Mouse (Mus musculus): ENCODE data around the gene Plcb3. TPM values are rescaled to one million over a fixed set of nuclear protein-coding genes. Genes with fewer than 3 reads are reported as not detected.

Plcb3 gene
- polyA plus RNA-seq, 1 experiment from 2014 or later: 15.2 TPM

DNA sequence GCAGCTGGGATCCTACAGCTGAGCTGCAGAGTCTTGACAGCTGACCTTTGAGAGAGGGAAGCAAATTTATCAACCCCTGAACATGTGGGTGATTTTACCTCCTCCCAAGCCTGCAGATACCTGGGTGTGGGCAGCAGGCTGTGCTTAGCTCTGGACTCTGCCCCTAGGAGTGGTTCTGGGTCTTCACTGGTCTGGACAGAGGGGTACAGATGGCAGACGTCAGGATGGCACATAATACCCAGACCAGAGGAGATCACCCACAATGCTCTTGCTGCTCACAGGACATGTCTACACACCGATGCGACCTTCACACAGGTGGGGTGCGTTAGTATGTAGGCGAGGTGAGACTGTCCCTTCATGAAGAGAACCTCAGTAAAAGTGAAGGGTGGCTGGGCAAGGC is 26.7 kb downstream of the Plcb3 start:
- no peak overlapping the region for H3K4me3 ChIP-seq (ENCODE audit: control insufficient read depth in 1 of 2, insufficient read depth in 1 of 2, low read depth in 1 of 2, low read length in 2 of 2)
- no peak overlapping the region for H3K4me2 ChIP-seq (ENCODE audit: low read length)
- no peak overlapping the region for H3K27ac ChIP-seq (replicated peaks in 1 of 2; ENCODE audit: control insufficient read depth in 1 of 2, insufficient read depth in 1 of 2, low read depth in 2 of 2, low read length in 2 of 2)
- WGBS: 88% methylated on average over 5 of the region's 5 CpGs
- H3K27me3 ChIP-seq (ENCODE audit: control insufficient read depth, insufficient read depth, low read length): no peaks in the 10 kb centered on the region
- H3K9ac ChIP-seq (ENCODE audit: low read length): no peak overlapping the region
- H3K9me3 ChIP-seq (ENCODE audit: control insufficient read depth, low read length): no peaks in the 10 kb centered on the region
- peaks cover 13% of the 10 kb centered on the region for H3K36me3 ChIP-seq (ENCODE audit: control insufficient read depth, insufficient read depth, low read length)
- H3K4me1 ChIP-seq (ENCODE audit: control insufficient read depth in 2 of 2, insufficient read depth in 2 of 2, low read length in 2 of 2): peaks cover 15 to 34% of the 10 kb centered on the region in 2 experiments
- no peak for ATAC-seq (ENCODE audit: insufficient number of reproducible peaks, insufficient read depth, low FRiP score, low read depth)

DNA sequence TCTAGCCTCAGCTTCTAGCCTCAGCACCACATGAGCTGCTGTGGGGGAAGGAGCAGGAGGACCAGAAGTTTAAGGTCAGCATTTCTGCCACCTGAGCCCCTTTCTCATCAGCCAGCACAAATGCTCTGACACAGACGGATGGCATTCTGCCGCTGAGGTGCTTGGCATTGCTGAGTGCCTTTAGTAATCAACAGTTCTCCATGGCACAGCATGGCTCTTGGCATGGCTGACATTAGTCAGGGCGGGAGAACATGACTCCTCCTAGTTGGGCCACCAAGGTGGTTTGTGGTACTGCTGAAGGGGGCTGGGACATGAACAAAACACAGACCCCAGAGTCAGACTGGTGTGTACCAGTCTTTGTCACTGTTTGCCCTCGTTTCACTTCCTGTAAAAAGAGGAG is 28.1 kb downstream of the Plcb3 start:
- WGBS: 86% methylated on average over 4 of the region's 4 CpGs
- no peak for ATAC-seq (ENCODE audit: insufficient number of reproducible peaks, insufficient read depth, low FRiP score, low read depth)
- no peaks in the 10 kb centered on the region for H3K9me3 ChIP-seq (ENCODE audit: control insufficient read depth, low read length)
- no peak overlapping the region for H3K4me3 ChIP-seq (ENCODE audit: control insufficient read depth in 1 of 2, insufficient read depth in 1 of 2, low read depth in 1 of 2, low read length in 2 of 2)
- H3K27ac ChIP-seq (replicated peaks in 1 of 2; ENCODE audit: control insufficient read depth in 1 of 2, insufficient read depth in 1 of 2, low read depth in 2 of 2, low read length in 2 of 2): no peak overlapping the region
- H3K4me1 ChIP-seq (ENCODE audit: control insufficient read depth in 2 of 2, insufficient read depth in 2 of 2, low read length in 2 of 2): peaks cover 14 to 25% of the 10 kb centered on the region in 2 experiments
- peaks cover 14% of the 10 kb centered on the region; the same call in 1 of the 2 replicates for H3K36me3 ChIP-seq (ENCODE audit: control insufficient read depth, insufficient read depth, low read length)
- H3K9ac ChIP-seq (ENCODE audit: low read length): no peak overlapping the region
- no peak overlapping the region for H3K4me2 ChIP-seq (ENCODE audit: low read length)
- no peaks in the 10 kb centered on the region for H3K27me3 ChIP-seq (ENCODE audit: control insufficient read depth, insufficient read depth, low read length)

DNA sequence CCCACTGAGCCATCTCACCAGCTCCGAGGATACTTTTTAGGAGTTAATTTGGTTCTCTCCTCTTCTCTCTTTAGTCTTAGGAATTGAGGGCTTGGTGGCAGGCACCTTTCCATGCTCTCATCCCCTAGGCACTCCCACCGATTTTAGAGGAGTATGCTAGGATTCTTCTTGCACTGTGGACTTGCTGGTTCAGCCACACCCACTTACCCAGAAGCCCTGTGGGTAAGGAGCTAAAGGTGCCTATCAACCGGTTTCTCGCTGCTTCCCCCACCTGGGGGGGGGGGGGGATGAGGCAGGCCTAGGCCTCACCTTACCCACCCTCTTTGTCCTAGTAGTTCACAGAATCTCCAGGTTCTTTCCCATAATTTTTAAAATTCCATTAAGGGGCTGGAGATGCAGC is 28.5 kb downstream of the Plcb3 start:
- Histone ChIP-seq H3K4me2 (ENCODE audit: low read length) (no peak overlapping the region), H3K9me3 (ENCODE audit: control insufficient read depth, low read length) (no peaks in the 10 kb centered on the region), H3K4me3 (ENCODE audit: control insufficient read depth in 1 of 2, insufficient read depth in 1 of 2, low read depth in 1 of 2, low read length in 2 of 2) (no peak overlapping the region), H3K27me3 (ENCODE audit: control insufficient read depth, insufficient read depth, low read length) (no peaks in the 10 kb centered on the region), H3K27ac (replicated peaks in 1 of 2; ENCODE audit: control insufficient read depth in 1 of 2, insufficient read depth in 1 of 2, low read depth in 2 of 2, low read length in 2 of 2) (no peak overlapping the region), H3K36me3 (ENCODE audit: control insufficient read depth, insufficient read depth, low read length) (peaks cover 14% of the 10 kb centered on the region; the same call in 1 of the 2 replicates), H3K4me1 (ENCODE audit: control insufficient read depth in 2 of 2, insufficient read depth in 2 of 2, low read length in 2 of 2) (peaks cover 11 to 25% of the 10 kb centered on the region in 2 experiments), H3K9ac (ENCODE audit: low read length) (no peak overlapping the region)
- 56% methylated on average over 4 of the region's 4 CpGs for WGBS
- no peak for ATAC-seq (ENCODE audit: insufficient number of reproducible peaks, insufficient read depth, low FRiP score, low read depth)

DNA sequence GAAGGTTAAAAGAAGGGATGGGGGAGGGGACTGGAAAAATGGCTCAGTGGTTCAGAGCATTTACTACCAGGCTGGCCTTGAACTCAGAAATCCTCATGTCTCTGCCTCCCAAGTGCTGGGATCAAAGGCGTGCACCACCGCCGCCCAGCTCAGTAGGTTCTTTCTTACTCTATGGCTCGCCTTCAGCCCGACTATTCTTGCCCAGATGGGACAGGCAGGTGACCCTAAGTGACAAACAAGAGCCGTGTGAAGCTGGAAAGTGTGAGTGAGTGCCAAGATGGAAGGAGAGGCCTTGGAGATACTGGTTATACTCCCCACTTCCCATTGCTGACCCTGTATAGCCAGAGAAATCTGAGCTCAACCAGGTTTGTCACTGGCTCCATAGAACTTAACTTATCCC is 32.6 kb downstream of the Plcb3 start:
- Histone ChIP-seq H3K9me3 (ENCODE audit: control insufficient read depth, low read length) (no peaks in the 10 kb centered on the region), H3K27ac (replicated peaks in 1 of 2; ENCODE audit: control insufficient read depth in 1 of 2, insufficient read depth in 1 of 2, low read depth in 2 of 2, low read length in 2 of 2) (no peak overlapping the region), H3K4me1 (ENCODE audit: control insufficient read depth in 2 of 2, insufficient read depth in 2 of 2, low read length in 2 of 2) (peaks cover 10 to 18% of the 10 kb centered on the region in 2 experiments), H3K27me3 (ENCODE audit: control insufficient read depth, insufficient read depth, low read length) (no peaks in the 10 kb centered on the region), H3K36me3 (ENCODE audit: control insufficient read depth, insufficient read depth, low read length) (peaks cover 14% of the 10 kb centered on the region; the same call in 1 of the 2 replicates), H3K4me2 (ENCODE audit: low read length) (no peak overlapping the region), H3K9ac (ENCODE audit: low read length) (no peak overlapping the region), H3K4me3 (ENCODE audit: control insufficient read depth in 1 of 2, insufficient read depth in 1 of 2, low read depth in 1 of 2, low read length in 2 of 2) (no peak overlapping the region)
- 93% methylated on average over 6 of the region's 6 CpGs for WGBS
- ATAC-seq (ENCODE audit: insufficient number of reproducible peaks, insufficient read depth, low FRiP score, low read depth): no peak

DNA sequence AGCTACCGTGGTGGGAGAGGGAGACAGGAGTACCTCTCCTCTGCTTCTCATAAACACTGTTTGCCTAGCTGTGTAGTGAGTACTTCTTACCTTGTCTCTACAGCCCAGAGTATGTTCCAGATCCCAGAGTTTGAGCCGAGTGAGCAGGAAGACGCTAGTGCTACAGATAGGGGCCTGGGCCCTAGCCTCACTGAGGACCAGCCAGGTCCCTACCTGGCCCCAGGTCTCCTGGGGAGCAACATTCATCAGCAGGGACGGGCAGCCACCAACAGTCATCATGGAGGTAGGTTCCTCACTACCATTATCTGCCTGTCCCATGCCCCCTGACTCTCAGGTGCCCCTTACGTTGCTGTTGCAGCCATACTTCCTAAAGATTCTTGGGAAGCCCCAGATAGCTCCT is 33.5 kb downstream of the Plcb3 start:
- Histone ChIP-seq H3K27ac (replicated peaks in 1 of 2; ENCODE audit: control insufficient read depth in 1 of 2, insufficient read depth in 1 of 2, low read depth in 2 of 2, low read length in 2 of 2) (peak overlapping the region; percentile 80 to 91), H3K4me1 (ENCODE audit: control insufficient read depth in 2 of 2, insufficient read depth in 2 of 2, low read length in 2 of 2) (peaks cover 10 to 18% of the 10 kb centered on the region in 2 experiments), H3K9me3 (ENCODE audit: control insufficient read depth, low read length) (no peaks in the 10 kb centered on the region), H3K4me2 (ENCODE audit: low read length) (peak overlapping the region; percentile 98), H3K4me3 (ENCODE audit: control insufficient read depth in 1 of 2, insufficient read depth in 1 of 2, low read depth in 1 of 2, low read length in 2 of 2) (peak overlapping the region; percentile 69 to 82), H3K27me3 (ENCODE audit: control insufficient read depth, insufficient read depth, low read length) (no peaks in the 10 kb centered on the region), H3K9ac (ENCODE audit: low read length) (peak overlapping the region; percentile 89), H3K36me3 (ENCODE audit: control insufficient read depth, insufficient read depth, low read length) (peaks cover 19% of the 10 kb centered on the region; the same call in 1 of the 2 replicates)
- WGBS: 26% methylated on average over 5 of the region's 5 CpGs
- no peak for ATAC-seq (ENCODE audit: insufficient number of reproducible peaks, insufficient read depth, low FRiP score, low read depth)

DNA sequence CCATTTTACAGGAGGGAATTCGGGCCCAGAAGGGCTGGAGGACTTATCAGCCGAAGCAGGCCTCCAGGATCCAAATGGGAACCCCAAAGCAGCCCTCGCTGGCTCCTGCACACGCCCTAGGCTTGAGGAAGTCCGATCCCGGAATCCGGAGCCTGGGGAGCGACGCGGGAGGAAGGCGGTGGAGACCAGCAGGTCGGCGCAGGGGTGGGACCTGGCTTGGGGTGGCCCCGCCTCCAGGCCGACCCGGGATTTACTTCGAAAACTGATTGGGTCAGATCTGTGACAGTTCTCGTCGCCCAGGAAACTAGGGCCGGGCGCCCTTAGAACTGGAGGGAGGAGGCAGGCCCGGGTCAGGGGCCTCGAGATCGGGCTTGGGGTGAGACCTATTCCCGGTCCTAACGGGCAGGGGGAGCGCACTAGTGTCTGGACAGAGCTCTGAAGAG is 34.0 kb downstream of the Plcb3 start, which contains the start of gene Gpr137:
TSS of gene Gpr137 (minus strand) at position 232 of the 443 bp plus-strand sequence.
- peak within 1 kb of the TSS; percentile 89 for H3K9ac ChIP-seq (ENCODE audit: low read length)
- H3K9me3 ChIP-seq (ENCODE audit: control insufficient read depth, low read length): no peaks in the 10 kb centered on the region
- H3K4me2 ChIP-seq (ENCODE audit: low read length): peak within 1 kb of the TSS; percentile 98
- peaks cover 10 to 18% of the 10 kb centered on the region in 2 experiments for H3K4me1 ChIP-seq (ENCODE audit: control insufficient read depth in 2 of 2, insufficient read depth in 2 of 2, low read length in 2 of 2)
- H3K27ac ChIP-seq (replicated peaks in 1 of 2; ENCODE audit: control insufficient read depth in 1 of 2, insufficient read depth in 1 of 2, low read depth in 2 of 2, low read length in 2 of 2): peak within 1 kb of the TSS; percentile 91 to 92
- peaks cover 20% of the 10 kb centered on the region; the same call in 1 of the 2 replicates for H3K36me3 ChIP-seq (ENCODE audit: control insufficient read depth, insufficient read depth, low read length)
- ATAC-seq (ENCODE audit: insufficient number of reproducible peaks, insufficient read depth, low FRiP score, low read depth): peak; percentile 86
- WGBS: under 1% methylated on average over 27 of the region's 27 CpGs
- H3K27me3 ChIP-seq (ENCODE audit: control insufficient read depth, insufficient read depth, low read length): no peaks in the 10 kb centered on the region
- H3K4me3 ChIP-seq (ENCODE audit: control insufficient read depth in 1 of 2, insufficient read depth in 1 of 2, low read depth in 1 of 2, low read length in 2 of 2): peak within 1 kb of the TSS; percentile 69 to 82

DNA sequence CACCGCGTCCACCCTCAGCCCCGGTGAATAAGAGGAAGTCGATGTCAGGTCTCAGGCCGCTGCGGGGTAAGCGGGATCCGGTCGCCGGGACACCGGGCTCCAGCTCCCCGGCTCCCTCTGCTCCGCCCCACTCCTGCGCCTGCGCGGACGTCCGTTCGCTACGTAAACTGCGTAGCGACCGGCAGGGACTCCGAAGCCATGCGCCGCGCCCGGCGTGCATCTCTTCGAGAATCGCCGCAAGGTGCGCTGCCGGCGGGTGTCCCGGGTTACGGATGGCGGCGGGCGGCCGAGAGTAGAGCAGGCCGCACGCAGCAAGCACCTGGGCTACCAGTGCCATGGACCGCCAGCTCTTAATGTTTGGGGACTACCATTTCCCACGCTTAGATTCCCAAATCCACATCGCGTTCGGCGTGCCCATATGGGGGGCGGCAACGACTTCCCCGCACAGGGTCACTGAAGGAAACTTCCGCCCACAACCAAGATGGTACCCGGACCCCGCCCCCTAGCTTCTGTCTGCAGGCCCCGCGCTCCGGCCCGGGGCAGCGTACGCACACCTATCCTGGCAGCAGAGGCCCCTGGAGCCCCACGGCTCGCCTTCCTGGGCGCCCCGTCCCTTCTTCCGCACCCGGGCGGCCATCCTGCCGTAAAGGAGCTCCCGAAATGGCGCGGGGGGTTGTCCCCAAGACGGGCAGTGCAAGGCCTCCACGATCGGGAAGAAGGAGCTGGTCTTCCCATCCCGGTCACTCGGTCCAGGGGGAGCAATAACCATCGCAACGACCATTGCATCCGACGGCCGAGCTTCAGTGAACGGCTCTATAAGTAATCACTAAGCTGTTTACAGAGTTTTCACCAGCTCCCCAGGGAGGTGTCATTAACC is 34.7 kb downstream of the Plcb3 start, which contains the start of gene Bad:
TSS of gene Bad (plus strand) at position 490 of the 877 bp plus-strand sequence.
- H3K27me3 ChIP-seq (ENCODE audit: control insufficient read depth, insufficient read depth, low read length): no peaks in the 10 kb centered on the region
- peaks cover 20% of the 10 kb centered on the region; the same call in 1 of the 2 replicates for H3K36me3 ChIP-seq (ENCODE audit: control insufficient read depth, insufficient read depth, low read length)
- H3K9ac ChIP-seq (ENCODE audit: low read length): peak within 1 kb of the TSS; percentile 89
- H3K4me3 ChIP-seq (ENCODE audit: control insufficient read depth in 1 of 2, insufficient read depth in 1 of 2, low read depth in 1 of 2, low read length in 2 of 2): peak within 1 kb of the TSS; percentile 69 to 82
- H3K9me3 ChIP-seq (ENCODE audit: control insufficient read depth, low read length): no peaks in the 10 kb centered on the region
- peak; percentile 76 for ATAC-seq (ENCODE audit: insufficient number of reproducible peaks, insufficient read depth, low FRiP score, low read depth)
- under 1% methylated on average over 83 of the region's 83 CpGs for WGBS
- peak within 1 kb of the TSS; percentile 98 for H3K4me2 ChIP-seq (ENCODE audit: low read length)
- peak within 1 kb of the TSS; percentile 91 to 92 for H3K27ac ChIP-seq (replicated peaks in 1 of 2; ENCODE audit: control insufficient read depth in 1 of 2, insufficient read depth in 1 of 2, low read depth in 2 of 2, low read length in 2 of 2)
- H3K4me1 ChIP-seq (ENCODE audit: control insufficient read depth in 2 of 2, insufficient read depth in 2 of 2, low read length in 2 of 2): peaks cover 10 to 18% of the 10 kb centered on the region in 2 experiments
